Mouse (Mus musculus): ENCODE data around the gene Irf8.
A peak's percentile ranks its signal among the peaks of the same experiment; 100 is the strongest.

Irf8 gene

DNA sequence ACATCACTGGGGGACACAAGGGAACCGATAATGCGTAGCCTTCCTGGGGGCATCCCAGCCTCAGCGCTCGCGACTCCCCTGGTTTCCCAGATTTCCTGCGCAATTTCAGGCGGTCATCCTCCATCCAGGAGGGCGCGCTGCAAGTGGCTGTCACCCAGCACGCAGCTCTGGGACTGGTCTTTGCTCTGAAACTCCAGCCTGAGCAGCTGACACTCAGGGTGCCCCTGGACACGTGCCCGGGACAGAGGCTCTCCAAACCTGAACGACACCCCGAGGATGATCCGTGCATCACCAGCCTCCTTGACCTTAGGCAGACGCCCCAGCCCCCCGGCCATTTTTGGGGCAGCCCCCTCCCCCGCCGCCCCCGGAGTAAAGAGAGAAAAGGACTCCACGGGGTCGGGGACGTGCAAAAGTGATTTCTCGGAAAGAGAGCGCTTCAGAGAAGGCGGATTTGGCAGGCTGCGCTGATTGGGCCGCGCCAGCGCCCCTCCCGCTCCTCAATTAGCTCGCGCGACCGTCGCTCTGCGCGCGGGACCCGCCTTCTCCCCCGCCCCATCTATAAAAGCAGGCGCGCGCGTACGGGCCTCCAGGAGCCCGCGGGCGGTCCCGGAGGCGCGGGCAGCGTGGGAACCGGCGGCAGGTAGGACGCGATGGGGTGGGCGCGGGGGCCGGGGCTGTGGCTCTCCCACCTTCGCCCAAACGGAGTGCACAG, at the start of gene Irf8:
Irf8 (plus strand) TSS at position 589 of the 712 bp plus-strand sequence.
- Histone ChIP-seq H3K27me3 (ENCODE audit: insufficient read depth, low read length) (peaks cover 89% of the 10 kb centered on the region), H3K36me3 (ENCODE audit: insufficient read depth, low read length) (no peaks in the 10 kb centered on the region), H3K4me1 (replicated peaks; ENCODE audit: low read depth, low read length) (peaks cover 24% of the 10 kb centered on the region), H3K4me3 (replicated peaks; ENCODE audit: low read length) (peak within 1 kb of the TSS; percentile 79), H3K9me3 (ENCODE audit: low read length) (no peaks in the 10 kb centered on the region)
- TF ChIP-seq CTCF (conservative IDR thresholded peaks at IDR 0.05; ENCODE audit: low read length), result no peak
- TF ChIP-seq POU5F1 (IDR thresholded peaks at IDR 0.05; ENCODE audit: borderline replicate concordance, low read length), result no peak
- no peak for TF ChIP-seq NANOG (IDR thresholded peaks at IDR 0.05; ENCODE audit: borderline replicate concordance, low read length)

GRCm38 (mm10) chr8:120686576-120686975, 49.6 kb upstream of the Irf8 start:
- Histone ChIP-seq H3K4me1 (replicated peaks; ENCODE audit: low read depth, low read length) (peaks cover 16% of the 10 kb centered on the region), H3K4me3 (replicated peaks; ENCODE audit: low read length) (no peak overlapping the region), H3K27me3 (ENCODE audit: insufficient read depth, low read length) (peaks cover 40% of the 10 kb centered on the region), H3K9me3 (ENCODE audit: low read length) (no peaks in the 10 kb centered on the region), H3K36me3 (ENCODE audit: insufficient read depth, low read length) (no peaks in the 10 kb centered on the region)
- TF ChIP-seq POU5F1 (IDR thresholded peaks at IDR 0.05; ENCODE audit: borderline replicate concordance, low read length), result no peak
- TF ChIP-seq NANOG (IDR thresholded peaks at IDR 0.05; ENCODE audit: borderline replicate concordance, low read length), result no peak
- no peak for TF ChIP-seq CTCF (conservative IDR thresholded peaks at IDR 0.05; ENCODE audit: low read length)

DNA sequence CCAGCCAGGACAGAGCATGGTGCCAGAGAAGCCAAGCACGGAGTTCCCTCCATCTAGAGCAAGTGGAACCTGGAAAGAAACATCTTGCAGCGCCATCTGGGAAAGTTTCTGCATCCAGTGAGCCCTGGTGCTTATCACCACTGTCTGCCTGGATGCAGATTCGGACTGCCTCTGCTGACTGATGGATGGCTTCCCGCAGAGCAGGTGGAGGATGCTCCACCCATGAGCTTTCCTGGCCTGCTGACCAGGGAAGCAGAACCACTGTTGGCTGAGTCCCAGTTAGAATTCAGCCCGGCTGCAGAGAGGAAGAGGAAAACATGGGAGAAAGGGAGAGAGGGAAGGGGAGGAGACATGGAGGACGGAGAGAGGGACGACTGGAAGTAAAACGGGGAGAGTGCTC, 48.4 kb upstream of the Irf8 start:
- H3K36me3 ChIP-seq (ENCODE audit: insufficient read depth, low read length), result no peaks in the 10 kb centered on the region
- no peak overlapping the region for H3K4me3 ChIP-seq (replicated peaks; ENCODE audit: low read length)
- no peak for TF ChIP-seq NANOG (IDR thresholded peaks at IDR 0.05; ENCODE audit: borderline replicate concordance, low read length)
- no peak for TF ChIP-seq CTCF (conservative IDR thresholded peaks at IDR 0.05; ENCODE audit: low read length)
- no peak for TF ChIP-seq POU5F1 (IDR thresholded peaks at IDR 0.05; ENCODE audit: borderline replicate concordance, low read length)
- H3K4me1 ChIP-seq (replicated peaks; ENCODE audit: low read depth, low read length), result peaks cover 16% of the 10 kb centered on the region
- no peaks in the 10 kb centered on the region for H3K9me3 ChIP-seq (ENCODE audit: low read length)
- peaks cover 32% of the 10 kb centered on the region for H3K27me3 ChIP-seq (ENCODE audit: insufficient read depth, low read length)

DNA sequence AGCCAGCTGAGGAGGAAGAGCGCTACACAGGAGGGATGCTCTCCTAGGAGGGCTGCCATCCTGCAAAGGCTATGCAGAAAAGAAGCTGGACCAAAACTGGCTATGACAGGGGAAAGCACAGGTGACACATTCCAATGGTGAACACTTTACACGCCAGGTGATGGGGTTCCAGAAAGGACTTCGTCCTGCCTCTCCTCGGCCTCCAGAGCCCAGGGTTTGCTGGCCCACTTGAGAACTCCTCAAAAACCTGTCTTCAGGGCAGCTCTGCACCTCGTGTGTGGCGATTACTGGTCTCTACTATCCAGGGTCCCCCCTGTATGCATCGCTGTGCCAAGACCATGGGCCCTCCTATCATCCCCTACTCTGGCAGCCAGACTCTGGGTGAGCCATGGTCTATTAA, 47.6 kb upstream of the Irf8 start:
- no peak overlapping the region for H3K4me3 ChIP-seq (replicated peaks; ENCODE audit: low read length)
- H3K9me3 ChIP-seq (ENCODE audit: low read length), result no peaks in the 10 kb centered on the region
- H3K4me1 ChIP-seq (replicated peaks; ENCODE audit: low read depth, low read length), result peaks cover 13% of the 10 kb centered on the region
- H3K27me3 ChIP-seq (ENCODE audit: insufficient read depth, low read length), result peaks cover 30% of the 10 kb centered on the region
- no peak for TF ChIP-seq POU5F1 (IDR thresholded peaks at IDR 0.05; ENCODE audit: borderline replicate concordance, low read length)
- TF ChIP-seq NANOG (IDR thresholded peaks at IDR 0.05; ENCODE audit: borderline replicate concordance, low read length), result no peak
- no peak for TF ChIP-seq CTCF (conservative IDR thresholded peaks at IDR 0.05; ENCODE audit: low read length)
- H3K36me3 ChIP-seq (ENCODE audit: insufficient read depth, low read length), result no peaks in the 10 kb centered on the region

GRCm38 (mm10) chr8:120692934-120693333, 43.2 kb upstream of the Irf8 start:
- Histone ChIP-seq H3K4me3 (replicated peaks; ENCODE audit: low read length) (no peak overlapping the region), H3K27me3 (ENCODE audit: insufficient read depth, low read length) (peaks cover 23% of the 10 kb centered on the region), H3K4me1 (replicated peaks; ENCODE audit: low read depth, low read length) (peaks cover 11% of the 10 kb centered on the region), H3K9me3 (ENCODE audit: low read length) (no peaks in the 10 kb centered on the region), H3K36me3 (ENCODE audit: insufficient read depth, low read length) (no peaks in the 10 kb centered on the region)
- no peak for TF ChIP-seq POU5F1 (IDR thresholded peaks at IDR 0.05; ENCODE audit: borderline replicate concordance, low read length)
- no peak for TF ChIP-seq NANOG (IDR thresholded peaks at IDR 0.05; ENCODE audit: borderline replicate concordance, low read length)
- TF ChIP-seq CTCF (conservative IDR thresholded peaks at IDR 0.05; ENCODE audit: low read length), result no peak

DNA sequence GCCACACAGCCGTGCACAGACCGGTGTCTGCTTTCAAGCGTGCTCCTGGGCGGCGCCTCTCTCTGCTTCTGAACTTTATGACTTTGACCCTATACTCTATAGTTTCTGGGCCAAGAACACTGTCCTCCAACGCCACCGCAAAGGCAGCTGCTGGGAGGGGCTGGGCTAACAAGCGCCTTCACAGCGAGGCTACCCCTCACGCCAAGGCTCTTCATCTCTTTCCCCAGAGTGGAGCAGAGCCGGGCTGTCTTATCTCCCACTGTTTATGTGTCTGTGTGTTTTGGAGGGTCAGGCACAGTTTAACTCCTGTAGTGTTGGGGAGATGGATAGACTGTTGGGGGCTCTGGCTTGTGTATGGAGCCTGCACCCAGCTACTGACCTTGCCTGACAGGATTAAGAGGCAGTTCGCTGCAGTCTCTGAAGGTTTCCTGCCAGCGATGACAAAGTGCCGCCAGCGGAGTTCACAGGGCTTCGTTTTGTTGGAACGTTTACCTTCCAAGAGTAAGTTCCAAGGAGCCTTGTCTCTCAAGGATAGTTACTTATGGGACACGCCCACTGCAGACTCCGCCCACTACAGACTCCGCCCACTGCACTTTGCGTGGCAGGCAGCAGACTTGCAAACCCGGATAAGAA, 42.2 kb upstream of the Irf8 start:
- no peaks in the 10 kb centered on the region for H3K36me3 ChIP-seq (ENCODE audit: insufficient read depth, low read length)
- no peaks in the 10 kb centered on the region for H3K9me3 ChIP-seq (ENCODE audit: low read length)
- H3K4me3 ChIP-seq (replicated peaks; ENCODE audit: low read length), result peak overlapping the region; percentile 41; the same call in 1 of the 2 replicates
- H3K27me3 ChIP-seq (ENCODE audit: insufficient read depth, low read length), result peaks cover 12% of the 10 kb centered on the region
- H3K4me1 ChIP-seq (replicated peaks; ENCODE audit: low read depth, low read length), result peaks cover 11% of the 10 kb centered on the region
- TF ChIP-seq NANOG (IDR thresholded peaks at IDR 0.05; ENCODE audit: borderline replicate concordance, low read length) (no peak), POU5F1 (IDR thresholded peaks at IDR 0.05; ENCODE audit: borderline replicate concordance, low read length) (no peak), CTCF (conservative IDR thresholded peaks at IDR 0.05; ENCODE audit: low read length) (no peak)

DNA sequence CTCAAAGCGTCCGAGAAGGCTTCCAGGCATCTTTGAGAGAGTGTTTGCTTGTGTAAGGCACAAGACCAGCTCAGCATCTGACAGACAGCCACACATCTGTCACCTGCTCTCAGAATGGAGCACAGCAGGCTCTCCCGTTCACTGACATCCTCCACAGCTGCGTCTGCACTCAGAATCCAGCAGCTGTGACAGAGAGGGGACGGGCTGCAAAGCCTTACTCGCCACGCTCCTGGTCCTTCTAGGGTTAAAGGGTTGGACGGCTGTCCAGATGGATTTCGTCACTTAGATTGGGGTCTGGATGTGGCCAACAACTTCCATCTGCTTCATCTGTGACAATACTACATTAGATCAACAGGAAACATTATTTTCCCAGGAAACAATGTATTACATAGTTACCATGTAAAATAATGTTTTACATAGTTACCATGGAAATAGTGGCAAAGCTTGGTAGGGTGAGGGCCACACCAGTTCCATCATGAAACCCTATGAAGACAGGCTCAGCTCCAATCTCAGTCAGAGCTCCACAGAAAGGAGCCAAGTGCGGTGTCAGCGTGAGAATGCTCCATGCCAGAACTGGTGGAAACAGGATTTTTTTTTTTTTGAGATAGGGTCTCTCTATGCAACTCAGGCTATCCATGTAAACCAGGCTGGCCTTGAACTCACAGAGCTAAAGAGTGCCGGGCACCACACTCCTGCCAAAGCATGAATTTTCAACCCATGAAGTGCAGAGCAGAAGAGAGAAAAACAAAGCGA, 39.6 kb upstream of the Irf8 start:
- TF ChIP-seq NANOG (IDR thresholded peaks at IDR 0.05; ENCODE audit: borderline replicate concordance, low read length) (no peak), POU5F1 (IDR thresholded peaks at IDR 0.05; ENCODE audit: borderline replicate concordance, low read length) (no peak), CTCF (conservative IDR thresholded peaks at IDR 0.05; ENCODE audit: low read length) (no peak)
- Histone ChIP-seq H3K4me1 (replicated peaks; ENCODE audit: low read depth, low read length) (peaks cover 14% of the 10 kb centered on the region), H3K4me3 (replicated peaks; ENCODE audit: low read length) (no peak overlapping the region), H3K9me3 (ENCODE audit: low read length) (no peaks in the 10 kb centered on the region), H3K36me3 (ENCODE audit: insufficient read depth, low read length) (no peaks in the 10 kb centered on the region), H3K27me3 (ENCODE audit: insufficient read depth, low read length) (peaks cover 20% of the 10 kb centered on the region)
